In genomic region chr16:4616829-4617228, GRCm38 (mm10) we compare ENCODE assay signal across 15 mouse cellular contexts.
"Had no signal": no experiment of that assay in that cellular context is flagged by ENCODE, and none has a peak within 500 bp of the region (broad histone marks: within the 10 kb centered on the region; RNA-seq: fewer than 3 reads in every experiment).

No protein-coding gene starts in this region.

- DNase-seq: lung, adult 18-20 months; lung, embryonic 14.5 days; lung, postnatal 10 days; right cerebral cortex, postnatal 14 days; thymus, adult 2 months; thymus, postnatal 25 days; thymus, postnatal 4 days had no signal

- H3K27me3 ChIP-seq: megakaryocyte, embryonic 14.5 days; midbrain, embryonic 13.5 days; midbrain, embryonic 15.5 days; neural tube, embryonic 13.5 days; stomach, embryonic 15.5 days had no signal

- H3K4me2 ChIP-seq: lung, embryonic 14.5 days; midbrain, embryonic 11.5 days; midbrain, embryonic 13.5 days; midbrain, embryonic 15.5 days; neural tube, embryonic 13.5 days; stomach, embryonic 15.5 days had no signal

- H3K27ac ChIP-seq: macrophage; midbrain, embryonic 13.5 days; midbrain, embryonic 15.5 days; neural tube, embryonic 13.5 days; stomach, embryonic 15.5 days; stomach, postnatal 0 days had no signal

- H3K4me1 ChIP-seq: midbrain, embryonic 13.5 days; stomach, embryonic 15.5 days had no signal

- H3K4me3 ChIP-seq: megakaryocyte, embryonic 14.5 days; midbrain, embryonic 13.5 days; midbrain, embryonic 15.5 days; neural tube, embryonic 13.5 days; stomach, embryonic 15.5 days had no signal

- H3K9ac ChIP-seq: lung, embryonic 14.5 days; midbrain, embryonic 13.5 days; midbrain, embryonic 15.5 days; neural tube, embryonic 13.5 days; stomach, embryonic 15.5 days had no signal

- H3K9me3 ChIP-seq: megakaryocyte, embryonic 14.5 days; midbrain, embryonic 13.5 days; midbrain, embryonic 15.5 days; neural tube, embryonic 13.5 days; stomach, embryonic 15.5 days had no signal

- ATAC-seq: midbrain, embryonic 13.5 days; midbrain, embryonic 15.5 days had no signal
